Comparison of ENCODE assay signal across 17 mouse cellular contexts in genomic region chr13:92721006-92721405, GRCm38 (mm10).
DNase-seq lines count a peak whose midpoint lies in the region; ATAC-seq and TF ChIP-seq lines count a peak whose summit lies in the region.
"Had no signal": no experiment of that assay in that cellular context is flagged by ENCODE, and none has a peak within 500 bp of the region (broad histone marks: within the 10 kb centered on the region; RNA-seq: fewer than 3 reads in every experiment).

No protein-coding gene starts in this region.

- no peaks in the 10 kb centered on the region for H3K27me3 ChIP-seq in lung, embryonic 14.5 days (ENCODE audit: insufficient read depth, low read length)
- H3K27me3 ChIP-seq in embryonic facial prominence, embryonic 14.5 days (replicated peaks; ENCODE audit: control insufficient read depth, insufficient read depth, low read length) = no peaks in the 10 kb centered on the region
- H3K27me3 ChIP-seq in embryonic facial prominence, embryonic 15.5 days = no peaks in the 10 kb centered on the region
- H3K27me3 ChIP-seq: forebrain, embryonic 15.5 days; hindbrain, embryonic 13.5 days had no signal

- H3K4me3 ChIP-seq in lung, embryonic 14.5 days (ENCODE audit: low read depth, low read length) = no peak overlapping the region
- H3K4me3 ChIP-seq in embryonic facial prominence, embryonic 14.5 days (ENCODE audit: low read depth, low read length) = no peak overlapping the region
- no peak overlapping the region for H3K4me3 ChIP-seq in embryonic facial prominence, embryonic 15.5 days (replicated peaks)
- H3K4me3 ChIP-seq in left cerebral cortex, adult 2 months = no peak overlapping the region
- H3K4me3 ChIP-seq: forebrain, embryonic 15.5 days; hindbrain, embryonic 13.5 days had no signal

- DNase-seq in heart, adult 11 months = peak; percentile 61
- no peak for DNase-seq in heart, postnatal 36 days
- peak; percentile 24 for DNase-seq in lung, embryonic 14.5 days
- DNase-seq in lung, postnatal 14 days = no peak
- DNase-seq in embryonic facial prominence, embryonic 14.5 days (ENCODE audit: low spot score) = peak; percentile 74
- no peak for DNase-seq in left cerebral cortex, adult 2 months (ENCODE audit: extremely low spot score in 1 of 2, low spot score in 2 of 2)
- DNase-seq: adrenal gland, adult 2 months; adrenal gland, postnatal 25 days; cerebellum, adult 2 months; cerebellum, postnatal 10 days; gastrocnemius, postnatal 10 days; heart, postnatal 10 days had no signal

- 47% methylated on average over 4 of the region's 4 CpGs for WGBS in lung, embryonic 14.5 days
- WGBS in embryonic facial prominence, embryonic 14.5 days = 56% methylated on average over 4 of the region's 4 CpGs
- WGBS in embryonic facial prominence, embryonic 15.5 days = 46% methylated on average over 4 of the region's 4 CpGs

- H3K9ac ChIP-seq in lung, embryonic 14.5 days = no peak overlapping the region
- H3K9ac ChIP-seq in embryonic facial prominence, embryonic 14.5 days (ENCODE audit: low read depth, low read length) = no peak overlapping the region
- no peak overlapping the region for H3K9ac ChIP-seq in embryonic facial prominence, embryonic 15.5 days
- H3K9ac ChIP-seq: forebrain, embryonic 15.5 days; hindbrain, embryonic 13.5 days had no signal

- H3K9me3 ChIP-seq in lung, embryonic 14.5 days (ENCODE audit: low read depth, low read length) = no peaks in the 10 kb centered on the region
- H3K9me3 ChIP-seq in embryonic facial prominence, embryonic 14.5 days (ENCODE audit: control insufficient read depth, low read length) = no peaks in the 10 kb centered on the region
- no peaks in the 10 kb centered on the region for H3K9me3 ChIP-seq in embryonic facial prominence, embryonic 15.5 days (replicated peaks)
- H3K9me3 ChIP-seq: forebrain, embryonic 15.5 days had no signal

- H3K27ac ChIP-seq in lung, embryonic 14.5 days (ENCODE audit: low read depth) = no peak overlapping the region
- no peak overlapping the region for H3K27ac ChIP-seq in embryonic facial prominence, embryonic 14.5 days (replicated peaks; ENCODE audit: low read depth, low read length)
- peak overlapping the region; percentile 6; the same call in 1 of the 2 replicates for H3K27ac ChIP-seq in embryonic facial prominence, embryonic 15.5 days (replicated peaks)
- H3K27ac ChIP-seq in left cerebral cortex, adult 2 months = no peak overlapping the region
- H3K27ac ChIP-seq: forebrain, embryonic 15.5 days; hindbrain, embryonic 13.5 days; hindbrain, postnatal 0 days had no signal

- no peak overlapping the region for H3K4me2 ChIP-seq in lung, embryonic 14.5 days
- no peak overlapping the region for H3K4me2 ChIP-seq in embryonic facial prominence, embryonic 14.5 days (ENCODE audit: low read depth, low read length)
- H3K4me2 ChIP-seq in embryonic facial prominence, embryonic 15.5 days (replicated peaks) = no peak overlapping the region
- H3K4me2 ChIP-seq: forebrain, embryonic 15.5 days; hindbrain, embryonic 13.5 days had no signal

- ATAC-seq in lung, embryonic 14.5 days (ENCODE audit: insufficient read depth) = no peak
- ATAC-seq in embryonic facial prominence, embryonic 14.5 days (ENCODE audit: low read depth) = no peak
- no peak for ATAC-seq in embryonic facial prominence, embryonic 15.5 days (ENCODE audit: insufficient number of reproducible peaks, low FRiP score, low TSS enrichment, low read depth)
- ATAC-seq: forebrain, embryonic 15.5 days; hindbrain, postnatal 0 days; intestine, embryonic 16.5 days had no signal

- H3K4me1 ChIP-seq in lung, embryonic 14.5 days (ENCODE audit: insufficient read depth) = no peaks in the 10 kb centered on the region
- H3K4me1 ChIP-seq in embryonic facial prominence, embryonic 14.5 days (ENCODE audit: control insufficient read depth, insufficient read depth, low read length) = peaks cover 6% of the 10 kb centered on the region; the same call in 1 of the 2 replicates
- H3K4me1 ChIP-seq in embryonic facial prominence, embryonic 15.5 days = peaks cover 4% of the 10 kb centered on the region; the same call in 1 of the 2 replicates
- H3K4me1 ChIP-seq: forebrain, embryonic 15.5 days; hindbrain, embryonic 13.5 days had no signal

- no peak for TF ChIP-seq CTCF in lung, embryonic 14.5 days (IDR thresholded peaks at IDR 0.05; ENCODE audit: low read depth)
- TF ChIP-seq CTCF in left cerebral cortex, adult 2 months (IDR thresholded peaks at IDR 0.05) = no peak

- H3K36me3 ChIP-seq in lung, embryonic 14.5 days (ENCODE audit: insufficient read depth) = no peaks in the 10 kb centered on the region
- no peaks in the 10 kb centered on the region for H3K36me3 ChIP-seq in embryonic facial prominence, embryonic 14.5 days (ENCODE audit: control insufficient read depth, insufficient read depth, low read length)
- no peaks in the 10 kb centered on the region for H3K36me3 ChIP-seq in embryonic facial prominence, embryonic 15.5 days
- H3K36me3 ChIP-seq: forebrain, embryonic 15.5 days; hindbrain, embryonic 13.5 days had no signal

- intact Hi-C loops in heart, postnatal 36 days (cut with DNase I) = no loop called here
- intact Hi-C loops in left cerebral cortex, adult 2 months (cut with DNase I) = no loop called here

Comparison
In these comparisons a context has a peak if more than half of its experiments do, and no peak if none do; other contexts are left out.
1. DNase-seq: peak in heart, adult 11 months (single experiment), lung, embryonic 14.5 days (single experiment) and embryonic facial prominence, embryonic 14.5 days (single experiment); none in heart, postnatal 36 days (0 of 2), lung, postnatal 14 days (single experiment) and left cerebral cortex, adult 2 months (0 of 2).